Mouse (Mus musculus): ENCODE results near the gene Aplp2.
A peak's percentile ranks its signal among the peaks of the same experiment; 100 is the strongest.
"Not testable (repeated sequence)": the region's sequence is repeated elsewhere in the genome, so short reads cannot be mapped to it uniquely, and the experiment has no call there.

The Aplp2 gene

DNA sequence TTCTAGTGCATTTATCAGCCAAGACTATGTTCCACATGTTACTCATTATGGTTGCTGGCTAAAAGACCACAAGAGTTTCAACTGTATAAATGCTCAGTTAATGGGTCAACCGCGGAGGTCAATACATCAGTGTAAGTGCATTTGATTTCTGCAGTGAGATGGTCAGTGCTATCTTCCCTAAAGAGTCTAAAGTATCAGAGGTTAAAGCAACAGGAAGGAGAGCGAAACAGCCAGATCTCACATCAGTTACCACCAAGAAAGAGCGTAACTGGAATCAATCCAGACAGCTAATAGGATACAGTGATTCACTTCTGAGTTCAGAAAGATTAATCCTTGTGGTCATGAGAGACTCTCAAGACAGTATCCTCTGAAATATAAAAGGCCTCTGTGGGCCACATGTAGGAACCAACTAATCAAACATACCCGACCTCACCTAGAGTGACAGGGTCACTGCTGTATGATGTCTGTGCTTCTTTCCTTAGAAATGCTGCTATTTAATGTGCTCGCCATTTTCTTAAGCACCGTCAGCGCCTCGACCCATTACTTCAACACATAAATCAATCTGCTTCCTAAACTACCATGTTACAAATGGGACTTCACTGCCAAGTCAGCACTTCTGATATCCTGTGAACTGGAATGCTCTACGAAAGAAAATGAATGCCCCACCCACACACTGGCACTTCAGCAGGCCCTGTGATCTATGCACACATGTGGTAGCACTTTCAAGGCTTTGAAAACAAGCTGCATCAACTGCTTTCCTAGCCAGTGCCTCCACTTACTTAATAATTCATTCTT, 30.1 kb downstream of the Aplp2 start:
- peak; percentile 26 for DNase-seq (ENCODE audit: low read depth, low spot score)

DNA sequence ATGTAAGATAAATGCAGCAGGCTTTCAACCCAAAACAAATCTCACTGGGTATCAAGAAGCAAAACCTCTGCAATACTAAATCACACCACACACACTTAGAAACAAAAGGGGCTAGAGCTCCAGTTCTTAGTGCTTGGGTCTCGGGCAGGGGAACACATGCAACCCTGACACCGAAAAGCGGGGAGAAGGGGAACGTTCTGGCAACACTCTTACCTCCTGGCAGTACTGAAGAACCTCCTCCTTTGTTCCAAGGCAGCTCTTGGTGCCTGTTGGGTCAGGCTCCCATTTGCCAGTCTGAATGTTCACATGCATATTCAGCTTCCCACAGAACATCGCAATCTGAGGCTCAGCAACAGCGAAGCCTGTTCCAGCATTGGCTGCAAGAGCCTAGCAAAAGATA, 33.9 kb downstream of the Aplp2 start:
- no peak for DNase-seq (ENCODE audit: low read depth, low spot score)

DNA sequence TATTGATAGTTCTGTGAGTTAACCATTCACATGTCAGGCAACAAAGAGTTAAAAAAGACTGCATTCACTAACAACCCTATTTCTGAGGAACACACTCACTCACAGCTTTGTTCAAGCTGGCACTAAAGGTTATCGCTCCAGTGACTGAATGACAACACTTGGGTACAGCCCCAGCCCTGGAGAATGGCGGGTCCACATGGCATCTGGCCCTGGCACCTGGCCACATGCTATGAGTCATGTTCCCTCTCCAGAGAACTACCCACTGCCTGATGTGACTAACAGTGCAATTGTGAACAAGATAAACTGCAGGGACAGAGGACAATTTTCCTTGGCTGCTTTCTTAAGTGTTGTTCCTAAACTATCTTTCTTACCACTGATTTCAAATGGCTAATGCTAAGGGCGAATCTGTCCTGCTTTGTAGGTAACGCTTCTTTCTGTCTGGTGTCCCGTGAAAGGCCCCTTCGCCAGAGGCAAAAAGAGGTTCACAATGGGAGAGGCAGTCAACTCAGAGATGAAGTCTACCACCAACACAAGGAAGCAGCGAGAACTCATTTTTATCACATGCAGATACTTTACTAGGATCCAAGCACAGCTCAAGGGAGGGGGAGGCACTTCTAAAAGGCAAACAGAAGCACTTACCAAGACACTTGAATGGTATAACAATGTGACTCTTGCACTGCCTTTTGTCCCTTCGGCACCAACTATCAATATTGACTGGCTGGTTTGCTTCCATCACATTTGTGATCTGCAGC, 35.1 kb downstream of the Aplp2 start:
- DNase-seq (ENCODE audit: low read depth, low spot score): no peak

DNA sequence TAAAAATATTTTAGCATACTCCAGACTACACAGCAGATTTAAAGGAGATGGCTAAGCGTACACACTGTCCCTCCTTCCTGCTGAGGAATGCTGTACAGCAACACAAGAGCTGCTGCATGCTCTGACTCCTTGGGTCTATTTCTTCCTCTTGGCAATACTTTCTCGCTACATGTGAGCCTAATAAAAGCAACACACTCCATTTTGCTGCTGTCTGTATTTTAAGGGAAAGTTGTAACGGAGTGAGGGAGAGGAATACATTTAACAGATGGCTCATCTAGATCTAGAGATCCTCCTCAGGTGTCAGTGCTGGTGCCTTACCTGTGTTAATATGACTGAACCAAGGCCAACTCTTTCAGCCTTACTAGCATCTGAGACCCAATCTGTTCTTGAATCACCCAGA, 35.6 kb downstream of the Aplp2 start:
- DNase-seq (ENCODE audit: low read depth, low spot score): no peak

DNA sequence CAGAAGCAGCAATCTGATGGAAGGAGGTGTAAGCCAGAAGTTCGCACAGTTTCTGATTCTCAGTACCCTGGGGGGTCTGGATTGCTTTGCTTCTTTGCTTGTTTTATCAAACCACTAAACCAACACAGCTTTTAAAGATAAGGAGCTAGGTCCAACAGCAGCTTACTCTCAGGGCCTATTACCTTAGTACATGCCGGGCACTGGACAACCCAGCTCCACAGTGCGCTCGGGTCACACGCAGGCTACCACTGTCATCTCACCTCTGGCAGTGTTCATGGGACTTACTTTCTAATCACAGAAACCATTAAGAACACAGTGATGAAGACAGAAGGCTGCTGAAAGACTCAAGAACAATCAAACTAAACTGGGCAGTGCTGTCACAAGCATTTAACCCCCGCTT, 36.3 kb downstream of the Aplp2 start:
- DNase-seq (ENCODE audit: low read depth, low spot score): no peak

DNA sequence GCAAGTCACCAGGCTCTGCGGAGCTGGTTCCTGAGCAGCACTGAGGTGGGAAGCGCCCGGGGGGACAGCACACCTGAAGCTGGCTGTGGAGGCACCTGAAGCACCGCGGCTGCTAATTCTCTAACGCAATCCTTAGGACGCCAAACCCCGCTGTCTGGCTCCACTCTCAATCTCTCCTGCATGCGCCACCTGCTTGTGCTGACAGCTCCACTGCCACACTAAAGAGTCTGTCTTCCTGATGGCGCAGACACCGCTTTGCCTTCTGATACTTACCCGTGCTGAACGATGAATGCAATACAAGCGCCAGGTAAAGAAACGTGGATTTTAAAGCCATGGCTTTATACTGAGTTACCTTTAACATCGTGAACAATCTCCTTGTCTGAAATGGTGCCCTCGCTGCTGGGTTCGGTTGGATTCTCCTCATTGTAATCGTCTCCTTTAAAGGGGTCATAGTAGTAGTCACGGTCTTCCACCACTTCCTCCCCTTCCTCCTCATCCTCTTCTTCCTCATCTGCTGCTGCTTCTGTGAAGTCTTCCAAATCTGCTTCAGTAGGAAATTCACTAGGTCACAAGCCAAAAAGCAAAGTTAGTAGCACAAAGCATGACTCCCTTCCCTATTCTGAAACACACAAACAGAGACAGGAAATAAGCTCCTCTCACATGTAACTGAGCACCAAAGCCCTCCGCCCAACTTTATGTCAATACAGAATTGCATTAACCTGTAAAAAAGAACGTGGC, 43.1 kb downstream of the Aplp2 start:
- no peak for DNase-seq (ENCODE audit: low read depth, low spot score)

DNA sequence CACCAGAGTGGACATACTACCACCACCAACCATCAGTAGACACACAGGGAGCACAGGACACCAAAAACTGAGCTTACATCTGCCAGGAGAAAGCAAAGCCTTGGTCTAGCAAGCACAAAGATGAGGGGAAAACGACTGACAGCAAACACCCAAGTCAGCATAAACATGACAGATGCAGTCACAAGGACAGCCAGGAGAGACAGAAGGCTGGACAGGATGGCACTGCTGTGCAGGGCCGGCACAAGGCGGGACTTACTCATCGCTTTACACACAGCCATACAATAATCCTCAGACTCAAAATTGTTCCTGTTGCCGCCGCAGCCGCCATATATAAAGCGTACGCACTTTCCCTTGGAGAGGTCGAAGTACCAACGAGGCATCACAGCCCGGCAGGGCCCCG, 44.3 kb downstream of the Aplp2 start:
- DNase-seq (ENCODE audit: low read depth, low spot score): no peak

DNA sequence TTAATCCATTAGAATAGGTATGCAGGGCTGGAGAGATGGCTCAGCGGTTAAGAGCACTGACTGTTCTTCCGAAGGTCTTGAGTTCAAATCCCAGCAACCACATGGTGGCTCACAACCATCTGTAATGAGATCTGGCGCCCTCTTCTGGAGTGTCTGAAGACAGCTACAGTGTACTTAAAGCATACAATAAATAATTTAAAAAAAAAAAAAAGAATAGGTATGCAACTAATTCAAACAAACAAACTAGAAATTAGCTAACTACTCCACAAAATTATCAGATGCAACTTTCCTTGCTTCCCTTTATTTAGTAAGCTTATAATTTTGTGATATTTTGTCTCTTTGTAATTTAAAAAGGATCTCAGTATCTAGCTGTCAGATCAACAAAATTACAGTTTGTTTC, 46.1 kb downstream of the Aplp2 start:
- DNase-seq (ENCODE audit: low read depth, low spot score): not testable (repeated sequence)

DNA sequence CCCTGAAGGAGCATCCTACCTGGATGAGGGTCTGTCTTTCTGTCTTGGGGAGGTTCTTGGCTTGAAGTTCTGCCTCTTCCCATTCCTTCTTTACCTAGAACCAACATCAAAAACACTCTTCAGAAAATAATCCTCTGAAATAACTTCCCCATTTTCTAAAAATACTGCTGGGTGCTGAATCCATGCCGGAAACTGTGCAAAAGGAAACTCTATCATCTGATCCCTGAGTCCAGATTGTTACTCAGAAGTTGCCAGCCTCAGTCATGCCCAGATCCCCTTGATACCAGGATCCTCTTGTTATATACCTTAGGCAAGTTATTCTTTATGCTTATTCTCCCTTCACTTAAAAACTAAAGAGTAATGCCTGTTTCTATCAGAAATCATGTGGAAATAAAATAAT, 48.3 kb downstream of the Aplp2 start:
- no peak for DNase-seq (ENCODE audit: low read depth, low spot score)

DNA sequence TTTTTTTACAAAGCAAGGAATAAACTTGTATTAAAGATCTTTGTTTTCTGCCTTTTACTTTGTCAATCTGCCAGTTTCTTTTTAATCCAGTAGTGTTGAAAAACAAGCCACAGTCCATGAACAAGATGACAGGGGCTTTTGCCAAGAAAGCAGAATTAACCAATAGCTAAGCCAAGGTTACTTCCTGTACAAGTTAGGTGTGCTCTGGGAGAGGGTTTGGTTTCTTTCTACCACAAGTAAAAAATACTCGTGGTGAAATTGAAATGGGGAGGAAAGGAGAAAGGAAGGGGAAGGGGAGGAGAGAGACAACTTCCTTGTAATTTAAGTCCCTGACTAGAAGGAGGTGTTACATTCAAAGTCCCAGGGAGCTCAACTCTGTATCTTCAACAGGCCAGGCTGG, 48.7 kb downstream of the Aplp2 start:
- DNase-seq (ENCODE audit: low read depth, low spot score): no peak

DNA sequence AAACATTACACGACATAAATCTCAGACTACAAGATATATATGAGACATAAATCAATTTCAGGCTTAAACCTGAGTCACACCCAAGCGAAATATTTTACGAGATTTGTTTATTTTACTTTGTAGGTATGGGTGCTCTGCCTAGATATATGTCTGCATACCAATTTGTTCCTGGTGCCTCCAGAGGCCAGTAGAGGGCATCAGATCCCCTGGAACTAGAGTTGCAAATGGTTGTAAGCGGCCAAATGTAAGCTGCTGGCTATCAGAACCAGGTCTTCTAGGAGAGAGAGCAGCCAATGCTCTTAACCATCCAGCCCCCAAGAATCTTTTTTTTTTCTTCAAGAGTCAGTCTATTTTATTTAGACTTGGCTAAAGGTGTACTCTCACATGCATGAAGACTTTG, 51.7 kb downstream of the Aplp2 start:
- DNase-seq (ENCODE audit: low read depth, low spot score): peak; percentile 16

DNA sequence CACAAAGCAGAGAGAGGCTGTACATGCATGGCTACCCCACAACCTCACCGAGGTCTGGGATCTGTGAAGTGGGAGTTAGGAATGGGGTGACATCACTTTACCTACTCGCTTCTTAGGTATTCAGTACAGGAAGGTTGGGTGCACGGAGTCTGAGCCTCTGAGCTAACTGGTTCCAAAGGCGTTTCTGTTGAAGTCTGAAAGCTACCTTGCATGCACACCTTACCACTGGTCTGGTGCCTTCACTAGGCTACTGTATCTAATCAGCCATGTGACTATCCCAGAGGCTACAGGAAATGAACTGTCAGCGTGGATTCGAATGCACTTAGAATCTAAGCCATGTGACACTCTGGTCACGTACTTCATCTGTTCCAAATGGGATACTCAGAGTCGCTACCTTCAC, 55.0 kb downstream of the Aplp2 start:
- DNase-seq (ENCODE audit: low read depth, low spot score): no peak

DNA sequence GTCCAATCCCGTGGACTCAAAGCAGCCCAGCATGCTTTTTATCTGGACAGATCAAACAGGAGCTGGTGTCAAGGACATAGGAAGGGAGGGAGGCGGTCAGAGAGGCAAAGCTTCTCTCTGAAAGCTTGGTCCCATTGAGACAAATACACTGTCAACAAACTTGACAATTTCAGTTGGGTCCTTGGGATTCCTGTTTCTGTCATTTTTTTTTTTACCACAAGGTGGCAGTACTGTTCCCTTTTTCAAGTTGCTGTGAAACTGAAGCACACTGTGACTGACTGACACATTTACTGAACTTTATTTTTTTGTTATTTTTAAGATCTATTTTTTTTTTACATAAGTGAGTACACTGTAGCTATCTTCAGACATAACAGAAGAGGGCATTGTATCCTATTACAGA, 60.6 kb downstream of the Aplp2 start:
- peak; percentile 64 for DNase-seq (ENCODE audit: low read depth, low spot score)

DNA sequence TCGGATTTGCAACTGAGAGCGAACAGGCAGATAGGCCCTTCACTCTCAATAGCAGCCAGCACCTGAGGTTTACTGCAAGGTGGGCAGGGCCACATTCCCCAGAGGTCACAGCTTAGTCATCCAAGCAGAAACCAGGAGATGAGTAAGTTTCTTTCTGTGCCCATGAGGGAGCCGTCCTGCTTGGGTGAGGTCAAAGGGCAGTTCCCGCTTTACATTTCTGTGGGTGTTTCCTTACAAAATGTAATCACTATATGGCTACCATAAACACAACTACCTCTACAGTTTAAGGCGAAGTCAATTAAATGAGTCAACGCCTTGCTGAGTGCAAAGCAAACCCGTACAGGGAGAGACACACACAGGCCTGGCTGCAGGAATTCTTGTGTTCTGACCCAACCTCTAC, 63.5 kb downstream of the Aplp2 start:
- DNase-seq (ENCODE audit: low read depth, low spot score): no peak

DNA sequence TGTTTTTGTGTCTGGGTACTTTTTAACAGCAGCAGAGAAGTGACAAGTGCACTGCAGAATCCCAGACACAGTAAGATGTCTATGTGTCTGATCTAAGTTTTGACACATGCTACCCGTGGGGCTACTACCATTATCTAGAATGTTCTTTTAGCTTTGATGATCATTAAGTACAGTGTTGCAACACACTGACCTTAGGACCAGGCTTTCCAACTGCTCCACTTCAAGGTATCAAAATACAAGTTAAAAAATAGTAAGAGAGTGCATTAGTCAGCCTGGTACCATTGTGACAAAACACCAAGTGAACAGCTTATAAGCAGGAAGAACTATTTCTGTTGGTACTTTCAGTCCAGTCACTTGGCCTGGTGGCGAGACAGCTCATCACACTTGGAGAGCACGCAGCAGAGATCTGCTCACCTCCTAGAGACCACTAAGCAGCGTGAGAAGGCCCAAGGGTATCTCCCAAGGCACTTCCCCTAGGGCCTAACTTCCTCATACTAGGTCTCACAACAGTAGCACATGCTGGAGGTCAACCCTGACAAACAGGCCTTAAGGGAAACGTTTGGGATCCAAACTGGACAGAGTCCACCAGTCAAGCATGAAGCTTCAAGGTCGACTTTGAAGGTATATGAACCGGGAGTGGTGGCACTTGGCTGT, 66.2 kb downstream of the Aplp2 start:
- no peak for DNase-seq (ENCODE audit: low read depth, low spot score)

DNA sequence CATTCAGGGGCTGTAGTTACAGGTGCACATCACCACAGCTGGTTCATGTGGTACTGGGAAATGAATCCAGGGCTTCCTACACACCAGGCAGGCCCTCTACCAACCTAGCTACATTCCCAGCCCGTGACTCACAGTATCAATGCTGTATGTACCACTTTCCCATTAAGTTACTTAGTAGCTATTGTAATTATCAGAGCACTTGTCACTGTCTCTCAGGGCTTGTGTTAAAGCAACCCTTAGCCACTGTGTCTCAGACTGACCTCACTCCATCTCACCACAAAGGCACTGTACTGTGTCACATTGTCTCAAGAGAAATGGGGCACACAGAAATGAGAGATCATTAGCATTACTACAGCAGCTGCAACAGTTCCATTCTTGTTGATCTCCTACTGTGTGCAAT, 68.7 kb downstream of the Aplp2 start:
- no peak for DNase-seq (ENCODE audit: low read depth, low spot score)

DNA sequence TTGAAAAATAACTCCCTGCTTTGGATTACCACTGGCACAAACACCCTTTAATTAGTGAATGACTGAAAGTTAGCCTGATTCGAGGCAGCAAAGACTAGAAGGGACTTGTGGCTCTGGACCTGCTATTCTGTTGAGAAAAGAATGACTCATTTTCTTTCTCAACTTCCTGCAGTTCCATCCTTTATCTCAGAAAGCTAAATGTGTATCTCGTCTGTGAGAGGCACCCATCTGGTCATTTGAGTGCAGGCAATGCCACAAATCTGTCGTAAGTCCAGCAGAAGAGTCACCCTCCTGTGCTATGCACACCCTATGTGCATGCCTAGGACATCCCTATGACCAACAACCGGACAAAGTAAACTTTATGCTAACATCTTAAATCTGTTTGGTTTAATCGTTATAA, 78.5 kb downstream of the Aplp2 start:
- DNase-seq (ENCODE audit: low read depth, low spot score): no peak

DNA sequence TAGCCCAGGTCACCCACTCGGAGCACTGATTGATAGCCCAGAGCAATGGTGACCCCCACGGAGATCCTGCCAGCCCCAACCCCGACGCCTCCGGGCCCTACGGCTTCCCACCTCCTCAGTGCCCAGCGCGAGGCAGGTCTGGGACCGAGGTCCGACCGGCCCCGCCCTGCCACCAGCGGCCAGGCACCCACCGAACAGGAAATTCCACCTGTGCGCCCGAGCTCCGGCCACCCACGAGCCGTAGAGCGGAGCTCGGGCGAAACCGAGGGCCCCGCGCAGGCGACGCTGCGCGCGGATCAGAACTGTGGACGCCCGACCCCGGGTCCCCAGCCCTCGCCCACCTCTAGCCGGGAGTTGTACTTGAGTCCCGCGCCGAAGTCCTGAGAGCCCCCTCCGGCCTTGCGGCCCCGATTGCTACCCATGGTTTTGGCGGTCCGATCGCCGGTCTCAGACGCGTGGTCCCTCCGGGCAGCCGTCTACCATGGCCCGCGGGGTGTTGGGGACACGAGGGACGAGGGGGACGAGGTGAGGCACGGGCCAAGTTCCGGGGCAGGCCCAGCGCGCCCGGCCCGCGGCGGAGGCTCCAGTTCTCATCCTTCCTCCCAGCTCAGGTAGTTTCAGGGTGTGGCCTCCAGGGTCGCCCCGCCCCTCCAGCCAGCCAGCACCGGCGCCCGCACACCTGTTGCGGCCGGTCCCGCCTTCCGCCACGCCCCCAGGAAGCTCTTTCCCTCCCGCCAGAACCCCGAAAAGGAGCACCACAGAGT, 80.2 kb downstream of the Aplp2 start, which contains the start of gene St14:
TSS of gene St14 (minus strand) at position 649 of the 764 bp plus-strand sequence.
- DNase-seq (ENCODE audit: low read depth, low spot score): no peak

DNA sequence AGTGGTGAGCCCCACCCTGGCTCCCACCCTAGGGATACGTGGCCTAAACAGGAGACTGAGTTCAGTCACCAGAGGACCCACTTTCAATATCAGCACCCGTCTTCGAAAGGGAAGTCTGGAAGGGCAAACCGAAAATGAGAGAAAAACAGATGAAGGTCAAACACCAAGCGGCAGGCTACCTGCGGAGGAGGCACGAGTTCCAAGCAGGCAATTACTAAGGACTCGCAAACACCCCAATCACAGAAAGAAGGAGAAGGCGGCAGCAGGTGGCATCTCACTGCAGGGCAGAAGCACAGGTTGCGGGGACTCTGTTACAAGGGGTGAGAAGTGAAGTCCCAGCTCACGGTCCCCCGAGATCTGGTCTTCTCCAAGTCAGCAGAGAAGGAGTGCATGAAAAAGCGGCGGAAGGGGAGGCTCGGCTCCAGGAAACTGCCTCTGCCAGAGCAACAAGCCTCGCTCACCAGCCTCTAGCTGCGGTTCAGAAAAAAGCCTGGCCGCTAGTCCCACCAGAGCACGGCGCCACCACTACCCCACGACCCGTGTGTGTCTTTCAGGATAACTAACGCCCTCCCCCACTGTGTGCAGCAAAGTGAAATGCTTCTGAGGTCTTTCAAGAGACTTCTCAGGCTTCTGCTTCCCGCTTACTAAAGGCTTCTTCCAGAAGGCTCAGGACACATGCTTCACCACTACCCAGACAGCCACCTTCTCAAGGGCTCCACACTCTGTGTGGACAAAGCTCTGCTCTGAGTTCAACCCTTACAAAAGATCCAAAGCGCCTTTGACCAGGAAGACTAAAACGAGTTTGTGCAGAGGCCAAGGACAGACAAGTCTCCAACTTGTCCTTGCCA, 81.0 kb downstream of the Aplp2 start:
- DNase-seq (ENCODE audit: low read depth, low spot score): no peak

DNA sequence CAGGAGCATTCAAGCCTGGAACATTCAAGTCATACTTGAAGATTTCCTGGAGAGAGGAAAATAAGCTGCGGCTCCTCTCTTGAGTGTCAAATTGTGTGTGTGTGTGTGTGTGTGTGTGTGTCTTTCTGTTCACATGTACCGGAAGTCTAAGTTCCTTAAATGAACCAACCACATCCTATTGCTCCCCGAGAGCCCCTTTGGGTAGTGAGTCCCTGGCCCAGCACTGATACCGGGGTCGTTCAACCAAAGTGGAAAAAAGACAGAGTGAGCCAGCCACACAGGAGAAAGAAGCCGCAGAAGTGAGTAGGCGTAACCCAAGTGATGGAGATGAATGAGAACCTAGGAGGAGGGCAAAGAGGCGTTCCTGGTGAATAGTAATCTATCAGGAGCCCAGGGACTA, 81.7 kb downstream of the Aplp2 start:
- DNase-seq (ENCODE audit: low read depth, low spot score): no peak

Measured in forelimb bud, embryonic 11.5 days (tissue).